Mouse (Mus musculus) adrenal gland, adult (tissue): ENCODE results near the gene Tomm20.

Source experiments
- DNase-seq, 2 experiments: peaks; one replicate each; pipeline ENCODE4 v3.0.0; 2022 to 2023; ENCODE audit warnings: low spot score in 1 of 2; ENCODE audit not compliant: inconsistent age in 2 of 2

The Tomm20 gene

GRCm38 (mm10) chr8:126962871-126963270 lies 17.2 kb upstream of the Tomm20 start:
- DNase-seq: no peak

- DNase-seq: no peak
Observed at GRCm38 (mm10) chr8:126961516-126961915, 15.9 kb upstream of the Tomm20 start.

- DNase-seq: no peak
Observed at GRCm38 (mm10) chr8:126951900-126952636, 6.4 kb upstream of the Tomm20 start.

GRCm38 (mm10) chr8:126949527-126949926 lies 3.9 kb upstream of the Tomm20 start:
- no peak for DNase-seq

- DNase-seq: peak in 1 of 2 experiments; percentile 58
Observed at GRCm38 (mm10) chr8:126946444-126946843, 800 bp upstream of the Tomm20 start.

- DNase-seq: peak; percentile 54 to 86
Observed at GRCm38 (mm10) chr8:126944781-126945691, 608 bp downstream of the Tomm20 start.

- DNase-seq: peak in 1 of 2 experiments; percentile 48
Observed at GRCm38 (mm10) chr8:126943565-126943964, 2.1 kb downstream of the Tomm20 start.

GRCm38 (mm10) chr8:126937337-126937736 lies 8.3 kb downstream of the Tomm20 start:
- no peak for DNase-seq

- DNase-seq: peak in 1 of 2 experiments; percentile 65
Observed at GRCm38 (mm10) chr8:126935932-126936331, 9.7 kb downstream of the Tomm20 start.

- no peak for DNase-seq
Observed at GRCm38 (mm10) chr8:126935387-126935786, 10.3 kb downstream of the Tomm20 start.

- peak in 1 of 2 experiments; percentile 53 for DNase-seq
Observed at GRCm38 (mm10) chr8:126932656-126933055, 13.0 kb downstream of the Tomm20 start.

- no peak for DNase-seq
Observed at GRCm38 (mm10) chr8:126932249-126932648, 13.4 kb downstream of the Tomm20 start.

GRCm38 (mm10) chr8:126931720-126932119 lies 13.9 kb downstream of the Tomm20 start:
- DNase-seq: peak in 1 of 2 experiments; percentile 47

GRCm38 (mm10) chr8:126929607-126930161 lies 16.0 kb downstream of the Tomm20 start:
- DNase-seq: peak; percentile 71 to 94

GRCm38 (mm10) chr8:126928755-126929505 lies 16.7 kb downstream of the Tomm20 start:
- DNase-seq: no peak

- DNase-seq: peak in 1 of 2 experiments; percentile 62
Observed at GRCm38 (mm10) chr8:126928028-126928427, 17.6 kb downstream of the Tomm20 start.

- DNase-seq: no peak
Observed at GRCm38 (mm10) chr8:126927058-126927457, 18.6 kb downstream of the Tomm20 start.

GRCm38 (mm10) chr8:126922981-126923380 lies 22.7 kb downstream of the Tomm20 start:
- no peak for DNase-seq

GRCm38 (mm10) chr8:126921432-126921831 lies 24.2 kb downstream of the Tomm20 start:
- peak in 1 of 2 experiments; percentile 52 for DNase-seq

- DNase-seq: peak; percentile 84 to 93
Observed at GRCm38 (mm10) chr8:126920845-126921244, 24.8 kb downstream of the Tomm20 start.

GRCm38 (mm10) chr8:126920386-126920785 lies 25.3 kb downstream of the Tomm20 start:
- DNase-seq: no peak
